28 mouse cellular contexts compared by ENCODE assay signal in genomic region chr14:22837058-22837457, GRCm38 (mm10).
"Had no signal": no experiment of that assay in that cellular context is flagged by ENCODE, and none has a peak within 500 bp of the region (broad histone marks: within the 10 kb centered on the region; RNA-seq: fewer than 3 reads in every experiment).

No protein-coding gene starts in this region.

- H3K9me3 ChIP-seq: embryonic facial prominence, embryonic 10.5 days; embryonic facial prominence, embryonic 12.5 days; embryonic facial prominence, embryonic 13.5 days; embryonic facial prominence, embryonic 15.5 days; forebrain, embryonic 10.5 days; forebrain, embryonic 12.5 days; forebrain, embryonic 13.5 days; forebrain, embryonic 15.5 days had no signal

- H3K9ac ChIP-seq: embryonic facial prominence, embryonic 12.5 days; embryonic facial prominence, embryonic 13.5 days; embryonic facial prominence, embryonic 15.5 days; forebrain, embryonic 12.5 days; forebrain, embryonic 13.5 days; forebrain, embryonic 15.5 days; forebrain, postnatal 0 days had no signal

- H3K4me1 ChIP-seq: embryonic facial prominence, embryonic 10.5 days; embryonic facial prominence, embryonic 12.5 days; embryonic facial prominence, embryonic 13.5 days; embryonic facial prominence, embryonic 15.5 days; forebrain, embryonic 10.5 days; forebrain, embryonic 12.5 days; forebrain, embryonic 13.5 days; forebrain, embryonic 15.5 days had no signal

- H3K27ac ChIP-seq: embryonic facial prominence, embryonic 10.5 days; embryonic facial prominence, embryonic 12.5 days; embryonic facial prominence, embryonic 13.5 days; embryonic facial prominence, embryonic 15.5 days; forebrain, embryonic 10.5 days; forebrain, embryonic 12.5 days; forebrain, embryonic 13.5 days; forebrain, embryonic 15.5 days; gastrocnemius, adult 2 months; heart, adult 2 months had no signal

- H3K36me3 ChIP-seq: embryonic facial prominence, embryonic 10.5 days; embryonic facial prominence, embryonic 12.5 days; embryonic facial prominence, embryonic 13.5 days; embryonic facial prominence, embryonic 15.5 days; forebrain, embryonic 10.5 days; forebrain, embryonic 12.5 days; forebrain, embryonic 15.5 days had no signal

- H3K4me3 ChIP-seq: embryonic facial prominence, embryonic 10.5 days; embryonic facial prominence, embryonic 12.5 days; embryonic facial prominence, embryonic 13.5 days; embryonic facial prominence, embryonic 15.5 days; erythroblast, embryonic 14.5 days; forebrain, embryonic 10.5 days; forebrain, embryonic 12.5 days; forebrain, embryonic 13.5 days; forebrain, embryonic 15.5 days; gastrocnemius, adult 2 months; heart, adult 2 months had no signal

- H3K4me2 ChIP-seq: embryonic facial prominence, embryonic 12.5 days; embryonic facial prominence, embryonic 13.5 days; embryonic facial prominence, embryonic 15.5 days; forebrain, embryonic 12.5 days; forebrain, embryonic 13.5 days; forebrain, embryonic 15.5 days had no signal

- H3K27me3 ChIP-seq: embryonic facial prominence, embryonic 12.5 days; embryonic facial prominence, embryonic 13.5 days; embryonic facial prominence, embryonic 15.5 days; forebrain, embryonic 12.5 days; forebrain, embryonic 13.5 days; forebrain, embryonic 15.5 days had no signal

- ATAC-seq: forebrain, embryonic 13.5 days; forebrain, embryonic 14.5 days; forebrain, embryonic 15.5 days; forebrain, embryonic 16.5 days; forebrain, postnatal 0 days had no signal

- DNase-seq: cerebellum, adult 8-10 months; cerebellum, adult 9-10 months; cerebellum, adult 9-11 months; cerebellum, postnatal 10 days; cerebellum, postnatal 14 days; cerebellum, postnatal 25 days; cerebellum, postnatal 36 days; embryo, embryonic 11 days; forebrain, postnatal 0 days; gastrocnemius, adult 2 months; gastrocnemius, postnatal 10 days; gastrocnemius, postnatal 14 days; gastrocnemius, postnatal 25 days; gastrocnemius, postnatal 36 days; heart, adult 11 months; heart, adult 18-20 months; heart, adult 2 months had no signal
